Mouse (Mus musculus) E14TG2a.4 (cell line): ENCODE data around the gene Gm37240.

ENCODE experiments used
- H3K27me3 ChIP-seq: 2 replicates; pipeline ENCODE4 v1.6.1; 2014; ENCODE audit warnings: low read length, control low read depth; ENCODE audit not compliant: insufficient read depth
- H3K36me3 ChIP-seq: 2 replicates; pipeline ENCODE4 v1.6.1; 2014; ENCODE audit warnings: low read length, control low read depth; ENCODE audit not compliant: insufficient read depth
- H3K4me1 ChIP-seq: replicated peaks from 2 replicates; pipeline ENCODE4 v1.6.1; 2014; ENCODE audit warnings: low read depth, low read length, control low read depth
- H3K4me3 ChIP-seq: replicated peaks from 2 replicates; pipeline ENCODE4 v1.5.1; 2014; ENCODE audit warnings: mild to moderate bottlenecking, low read length
- H3K9me3 ChIP-seq: 2 replicates; pipeline ENCODE4 v1.6.1; 2014; ENCODE audit warnings: low read length, control low read depth
- CTCF ChIP-seq: conservative IDR thresholded peaks from 2 replicates; pipeline ENCODE4 v1.5.1; 2014; ENCODE audit warnings: low read length
- NANOG ChIP-seq: IDR thresholded peaks from 2 replicates; pipeline ENCODE4 v1.6.1; 2014; ENCODE audit warnings: borderline replicate concordance, low read length, mixed read lengths
- POU5F1 ChIP-seq: IDR thresholded peaks from 2 replicates; pipeline ENCODE4 v1.6.1; 2014; ENCODE audit warnings: low read length, borderline replicate concordance

Gm37240 gene

DNA sequence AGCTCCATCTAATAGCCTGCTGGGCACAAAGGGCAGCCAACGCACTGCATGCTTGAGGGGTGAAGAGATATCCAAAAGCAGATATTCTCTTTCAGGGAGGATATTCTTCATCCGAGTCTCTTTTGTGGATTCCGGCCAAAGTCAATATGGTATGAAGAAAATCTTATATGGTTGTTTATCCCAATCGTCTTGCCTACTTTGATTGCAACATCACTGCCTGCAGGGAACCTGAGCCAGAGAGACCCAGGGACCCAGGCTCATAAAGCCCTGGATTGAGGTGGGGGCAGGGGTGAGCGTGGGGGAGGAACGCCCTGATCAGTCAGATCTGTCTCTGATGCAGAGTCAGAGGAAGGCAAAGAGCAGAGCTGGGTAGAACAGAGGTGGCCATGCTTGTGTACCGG lies 122.4 kb downstream of the Gm37240 start:
- no peak overlapping the region for H3K4me3 ChIP-seq
- no peaks in the 10 kb centered on the region for H3K4me1 ChIP-seq
- TF ChIP-seq NANOG (no peak), POU5F1 (no peak), CTCF (no peak)
- H3K36me3 ChIP-seq = no peaks in the 10 kb centered on the region
- no peaks in the 10 kb centered on the region for H3K27me3 ChIP-seq
- H3K9me3 ChIP-seq = no peaks in the 10 kb centered on the region

DNA sequence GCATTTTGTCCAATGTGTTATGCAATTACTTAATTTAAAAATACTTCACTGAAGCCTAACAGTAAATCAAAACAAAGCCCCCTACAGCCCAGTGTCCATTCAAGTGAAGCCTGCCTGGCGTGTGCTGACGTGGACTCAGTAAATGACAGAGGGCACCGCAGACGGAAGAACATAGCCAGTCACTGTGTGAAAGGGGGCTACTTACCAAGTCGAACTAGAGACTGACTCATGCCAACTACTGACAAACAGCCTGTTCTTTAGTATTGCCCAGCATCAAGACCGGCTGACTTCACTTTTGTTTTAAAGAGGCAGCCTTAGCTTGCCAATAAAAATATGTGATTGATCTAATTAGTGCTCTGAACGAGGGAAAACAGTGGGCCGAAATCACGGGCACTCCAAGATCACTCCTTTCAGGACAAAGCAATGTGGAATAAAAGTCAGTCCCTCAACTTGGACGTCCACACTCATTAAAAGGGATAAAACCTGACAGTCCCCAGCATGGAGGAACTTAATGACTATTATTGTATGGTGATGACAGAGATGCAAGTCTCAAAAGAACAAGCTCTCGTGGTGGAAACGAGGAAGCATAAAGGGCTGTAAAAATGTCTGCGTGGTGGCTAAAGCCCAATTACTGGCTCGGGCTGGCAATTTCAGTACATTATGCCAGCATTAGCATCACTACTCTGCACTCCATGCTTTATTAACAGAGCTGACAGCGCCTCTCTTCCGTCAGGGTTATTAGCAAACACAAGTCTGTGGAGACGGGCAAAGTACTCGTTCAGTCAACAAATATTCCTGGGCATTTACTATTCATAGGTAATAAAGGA lies 123.1 kb downstream of the Gm37240 start:
- Histone ChIP-seq H3K4me1 (no peaks in the 10 kb centered on the region), H3K4me3 (no peak overlapping the region), H3K36me3 (no peaks in the 10 kb centered on the region), H3K9me3 (no peaks in the 10 kb centered on the region), H3K27me3 (no peaks in the 10 kb centered on the region)
- no peak for TF ChIP-seq CTCF
- no peak for TF ChIP-seq NANOG
- no peak for TF ChIP-seq POU5F1

DNA sequence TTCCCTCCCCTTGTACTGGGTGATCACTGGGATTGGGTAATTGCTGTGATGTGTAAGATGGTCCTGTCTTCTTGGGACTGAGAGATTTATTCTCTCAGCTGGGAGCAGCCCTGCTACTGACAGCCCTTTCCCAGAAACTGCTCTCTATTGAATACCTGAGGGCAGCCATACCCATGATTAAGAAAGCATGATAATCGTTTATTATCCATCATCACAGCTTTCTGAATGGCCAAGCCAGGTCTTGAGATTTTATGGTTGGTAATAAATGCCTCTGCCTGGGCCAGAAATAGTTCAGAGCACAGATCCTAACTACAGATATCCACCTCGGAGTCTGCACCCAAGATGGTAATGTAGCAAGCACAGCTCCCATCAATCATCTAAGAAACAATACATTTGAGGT lies 129.4 kb downstream of the Gm37240 start:
- no peaks in the 10 kb centered on the region for H3K4me1 ChIP-seq
- no peaks in the 10 kb centered on the region for H3K27me3 ChIP-seq
- no peak overlapping the region for H3K4me3 ChIP-seq
- TF ChIP-seq POU5F1 = no peak
- no peak for TF ChIP-seq NANOG
- TF ChIP-seq CTCF = no peak
- H3K9me3 ChIP-seq = no peaks in the 10 kb centered on the region
- H3K36me3 ChIP-seq = no peaks in the 10 kb centered on the region

GRCm38 (mm10) chr3:85757435-85757834 lies 129.9 kb downstream of the Gm37240 start:
- Histone ChIP-seq H3K9me3 (no peaks in the 10 kb centered on the region), H3K4me1 (no peaks in the 10 kb centered on the region), H3K36me3 (no peaks in the 10 kb centered on the region), H3K27me3 (no peaks in the 10 kb centered on the region), H3K4me3 (no peak overlapping the region)
- TF ChIP-seq CTCF (no peak), NANOG (no peak), POU5F1 (no peak)

DNA sequence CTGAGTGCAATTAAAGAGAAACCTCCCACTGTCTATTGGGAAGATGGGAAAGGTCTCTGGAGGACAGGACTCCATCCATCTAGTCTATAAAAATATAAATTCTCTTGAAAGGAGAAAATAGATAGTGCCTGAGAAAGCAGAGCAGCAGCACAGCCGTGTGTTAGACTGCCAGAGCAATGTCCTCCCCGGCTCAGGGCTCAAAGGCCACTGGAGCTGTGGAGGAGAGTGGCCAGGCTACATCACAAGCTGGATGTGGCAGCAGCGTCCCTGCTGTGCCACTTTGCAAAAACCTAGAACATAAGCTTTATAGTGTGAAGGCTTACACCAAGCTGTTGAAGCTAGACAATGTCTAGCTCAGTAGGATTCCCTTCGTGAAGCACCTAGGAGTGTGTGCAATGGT lies 138.0 kb downstream of the Gm37240 start:
- Histone ChIP-seq H3K4me1 (peaks cover 5% of the 10 kb centered on the region), H3K36me3 (no peaks in the 10 kb centered on the region), H3K27me3 (no peaks in the 10 kb centered on the region), H3K9me3 (no peaks in the 10 kb centered on the region), H3K4me3 (no peak overlapping the region)
- TF ChIP-seq NANOG (no peak), CTCF (no peak), POU5F1 (no peak)

DNA sequence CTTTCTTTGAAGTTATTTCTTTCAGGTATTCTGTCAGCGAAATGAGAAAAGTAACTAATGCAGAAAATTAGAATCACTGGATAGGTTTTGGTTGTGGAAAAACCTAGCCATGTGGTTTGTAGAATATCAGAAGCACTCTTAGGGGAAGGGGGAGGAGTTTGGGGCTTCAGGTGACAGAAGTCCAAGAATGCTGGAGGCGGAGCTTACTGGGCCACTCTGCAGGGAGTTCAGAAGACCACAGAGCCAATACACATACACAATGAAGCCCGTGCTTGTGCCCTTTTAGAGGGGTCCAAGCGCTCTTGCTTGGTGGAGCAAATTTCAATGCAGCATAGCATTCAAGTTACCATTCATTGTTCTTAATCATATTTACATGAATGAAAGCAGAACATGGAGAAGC lies 138.5 kb downstream of the Gm37240 start:
- Histone ChIP-seq H3K9me3 (no peaks in the 10 kb centered on the region), H3K27me3 (no peaks in the 10 kb centered on the region), H3K4me1 (peaks cover 5% of the 10 kb centered on the region), H3K4me3 (no peak overlapping the region), H3K36me3 (no peaks in the 10 kb centered on the region)
- TF ChIP-seq POU5F1 (no peak), NANOG (no peak), CTCF (no peak)

GRCm38 (mm10) chr3:85746116-85746515 lies 141.2 kb downstream of the Gm37240 start:
- TF ChIP-seq CTCF = no peak
- TF ChIP-seq NANOG = no peak
- TF ChIP-seq POU5F1 = no peak
- Histone ChIP-seq H3K36me3 (no peaks in the 10 kb centered on the region), H3K27me3 (no peaks in the 10 kb centered on the region), H3K4me1 (peaks cover 5% of the 10 kb centered on the region), H3K9me3 (no peaks in the 10 kb centered on the region), H3K4me3 (no peak overlapping the region)

- H3K36me3 ChIP-seq = no peaks in the 10 kb centered on the region
- H3K4me3 ChIP-seq = no peak overlapping the region
- no peaks in the 10 kb centered on the region for H3K27me3 ChIP-seq
- no peaks in the 10 kb centered on the region for H3K9me3 ChIP-seq
- H3K4me1 ChIP-seq = no peaks in the 10 kb centered on the region
- TF ChIP-seq NANOG = no peak
- no peak for TF ChIP-seq CTCF
- TF ChIP-seq POU5F1 = no peak
Observed at GRCm38 (mm10) chr3:85741767-85742166, 145.6 kb downstream of the Gm37240 start.

GRCm38 (mm10) chr3:85738591-85738990 lies 148.7 kb downstream of the Gm37240 start:
- no peaks in the 10 kb centered on the region for H3K27me3 ChIP-seq
- H3K9me3 ChIP-seq = no peaks in the 10 kb centered on the region
- no peak overlapping the region for H3K4me3 ChIP-seq
- no peak for TF ChIP-seq CTCF
- TF ChIP-seq POU5F1 = no peak
- TF ChIP-seq NANOG = no peak
- no peaks in the 10 kb centered on the region for H3K4me1 ChIP-seq
- no peaks in the 10 kb centered on the region for H3K36me3 ChIP-seq
